Mouse (Mus musculus): ENCODE data around the gene Nol3. TPM values are rescaled to one million over a fixed set of nuclear protein-coding genes. Genes with fewer than 3 reads are reported as not detected.

Nol3 gene
- polyA plus RNA-seq, 1 experiment from 2014 or later: 1.7 TPM

- CTCF ChIA-PET: interaction anchor here (0.7 to 2.0 kb wide), 2 partner anchors 10 to 17 kb away, joined by 4 to 7 read pairs; no protein-coding TSS in a partner anchor
- in situ Hi-C loops (cut with MboI; ENCODE audit: low pct_unique_long_range_greater_than_20kb): no loop called here
These were observed 31.7 kb downstream of the Nol3 start for GRCm38 (mm10) chr8:105307670-105308069.

GRCm38 (mm10) chr8:105308428-105308827 is 32.5 kb downstream of the Nol3 start:
- in situ Hi-C loops (cut with MboI; ENCODE audit: low pct_unique_long_range_greater_than_20kb): no loop called here
- ChIA-PET CTCF (interaction anchor here (0.7 to 2.0 kb wide), 3 partner anchors 9 to 20 kb away, joined by 3 to 7 read pairs (median 4); no protein-coding TSS in a partner anchor), POLR2A (interaction anchor here (1.1 to 1.2 kb wide), 2 partner anchors 11 kb away, joined by 3 to 4 read pairs; partner anchors contain the start of gene E2f4)
- no peak for DNase-seq (ENCODE audit: low read depth, low spot score)
- TF ChIP-seq CTCF (IDR thresholded peaks at IDR 0.05): no peak
- no peak for ATAC-seq
- H3K27me3 ChIP-seq: no peaks in the 10 kb centered on the region

More at GRCm38 (mm10) chr8:105307670-105308069, 31.7 kb downstream of the Nol3 start:
- no peaks in the 10 kb centered on the region for H3K27me3 ChIP-seq
- DNase-seq (ENCODE audit: low read depth, low spot score): no peak
- TF ChIP-seq CTCF (IDR thresholded peaks at IDR 0.05): no peak
- ATAC-seq: no peak
- POLR2A ChIA-PET: interaction anchor here (1.1 to 1.2 kb wide), 2 partner anchors 10 to 12 kb away, joined by 3 to 4 read pairs; partner anchors contain the start of gene E2f4

GRCm38 (mm10) chr8:105309142-105309847 is 33.4 kb downstream of the Nol3 start:
- ATAC-seq: no peak
- ChIA-PET POLR2A (interaction anchor here (1.2 kb wide), 1 partner anchor 12 kb away, joined by 4 read pairs; the partner anchor contains the start of gene E2f4), CTCF (interaction anchor here (2.0 kb wide), 1 partner anchor 15 kb away, joined by 7 read pairs; no protein-coding TSS in a partner anchor)
- no peaks in the 10 kb centered on the region for H3K27me3 ChIP-seq
- TF ChIP-seq CTCF (IDR thresholded peaks at IDR 0.05): no peak
- in situ Hi-C loops (cut with MboI; ENCODE audit: low pct_unique_long_range_greater_than_20kb): no loop called here
- DNase-seq (ENCODE audit: low read depth, low spot score): no peak

GRCm38 (mm10) chr8:105310118-105310517 is 34.2 kb downstream of the Nol3 start:
- ChIA-PET POLR2A (no interaction called here), CTCF (no interaction called here)
- TF ChIP-seq CTCF (IDR thresholded peaks at IDR 0.05): no peak
- in situ Hi-C loops (cut with MboI; ENCODE audit: low pct_unique_long_range_greater_than_20kb): no loop called here
- ATAC-seq (no peak), DNase-seq (ENCODE audit: low read depth, low spot score) (no peak)
- no peaks in the 10 kb centered on the region for H3K27me3 ChIP-seq

GRCm38 (mm10) chr8:105311718-105312117 is 35.8 kb downstream of the Nol3 start:
- TF ChIP-seq CTCF (IDR thresholded peaks at IDR 0.05): no peak
- CTCF ChIA-PET: interaction anchor here (1.3 to 1.7 kb wide), 2 partner anchors 10 to 12 kb away, joined by 3 to 6 read pairs; no protein-coding TSS in a partner anchor
- in situ Hi-C loops (cut with MboI; ENCODE audit: low pct_unique_long_range_greater_than_20kb): no loop called here
- ATAC-seq (no peak), DNase-seq (ENCODE audit: low read depth, low spot score) (no peak)
- POLR2A ChIA-PET: interaction anchor here (1.4 kb wide), 1 partner anchor 10 kb away, joined by 5 read pairs; no protein-coding TSS in a partner anchor
- no peaks in the 10 kb centered on the region for H3K27me3 ChIP-seq

- DNase-seq (ENCODE audit: low read depth, low spot score) (no peak), ATAC-seq (no peak)
- ChIA-PET CTCF (interaction anchor here (1.3 to 1.7 kb wide), 3 partner anchors 9 to 14 kb away, joined by 3 to 6 read pairs (median 5); no protein-coding TSS in a partner anchor), POLR2A (interaction anchor here (1.1 kb wide), 1 partner anchor 32 kb away, joined by 4 read pairs; no protein-coding TSS in a partner anchor)
- TF ChIP-seq CTCF (IDR thresholded peaks at IDR 0.05): no peak
- in situ Hi-C loops (cut with MboI; ENCODE audit: low pct_unique_long_range_greater_than_20kb): no loop called here
- H3K27me3 ChIP-seq: no peaks in the 10 kb centered on the region
These were observed 37.0 kb downstream of the Nol3 start for GRCm38 (mm10) chr8:105312891-105313481.

GRCm38 (mm10) chr8:105313622-105314402 is 37.9 kb downstream of the Nol3 start:
- no peaks in the 10 kb centered on the region for H3K27me3 ChIP-seq
- DNase-seq (ENCODE audit: low read depth, low spot score) (no peak), ATAC-seq (no peak)
- no peak for TF ChIP-seq CTCF (IDR thresholded peaks at IDR 0.05)
- ChIA-PET CTCF (interaction anchor here (1.4 kb wide), 1 partner anchor 14 kb away, joined by 5 read pairs; no protein-coding TSS in a partner anchor), POLR2A (interaction anchor here (1.1 kb wide), 1 partner anchor 31 kb away, joined by 4 read pairs; no protein-coding TSS in a partner anchor)
- in situ Hi-C loops (cut with MboI; ENCODE audit: low pct_unique_long_range_greater_than_20kb): no loop called here

GRCm38 (mm10) chr8:105315073-105315769 is 39.3 kb downstream of the Nol3 start:
- ChIA-PET CTCF (no interaction called here), POLR2A (no interaction called here)
- in situ Hi-C loops (cut with MboI; ENCODE audit: low pct_unique_long_range_greater_than_20kb): no loop called here
- ATAC-seq: peak; percentile 4
- no peak for DNase-seq (ENCODE audit: low read depth, low spot score)
- no peak for TF ChIP-seq CTCF (IDR thresholded peaks at IDR 0.05)
- no peaks in the 10 kb centered on the region for H3K27me3 ChIP-seq

- in situ Hi-C loops (cut with MboI; ENCODE audit: low pct_unique_long_range_greater_than_20kb): no loop called here
- no peak for ATAC-seq
- ChIA-PET POLR2A (no interaction called here), CTCF (interaction anchor here (1.8 to 1.9 kb wide), 2 partner anchors 10 to 27 kb away, joined by 4 to 5 read pairs; no protein-coding TSS in a partner anchor)
- H3K27me3 ChIP-seq: no peaks in the 10 kb centered on the region
- no peak for DNase-seq (ENCODE audit: low read depth, low spot score)
- TF ChIP-seq CTCF (IDR thresholded peaks at IDR 0.05): no peak
These were observed 42.0 kb downstream of the Nol3 start for GRCm38 (mm10) chr8:105317941-105318340.

All from Patski (cell line).